Mouse (Mus musculus) embryonic stem cell, embryonic (primary cell): ENCODE data around the gene Lhx4.

Experiments
- CTCF ChIA-PET, 4 experiments: fragments of 300-600 bp in 2 of 4; fragments of 350-600 bp in 2 of 4; sonication (Branson Sonifier 250); formaldehyde crosslinking; loops; one replicate each; lab custom pipeline; 2022; ENCODE audit warnings: inconsistent platforms in 2 of 4; lab: Charles Lee
- POLR2A ChIA-PET, 4 experiments: fragments of 300-600 bp in 2 of 4; fragments of 350-600 bp in 2 of 4; sonication (Branson Sonifier 250); formaldehyde crosslinking; loops; one replicate each; lab custom pipeline; 2022; ENCODE audit warnings: antibody characterized with exemption in 4 of 4, inconsistent platforms in 1 of 4; lab: Charles Lee

The Lhx4 gene

DNA sequence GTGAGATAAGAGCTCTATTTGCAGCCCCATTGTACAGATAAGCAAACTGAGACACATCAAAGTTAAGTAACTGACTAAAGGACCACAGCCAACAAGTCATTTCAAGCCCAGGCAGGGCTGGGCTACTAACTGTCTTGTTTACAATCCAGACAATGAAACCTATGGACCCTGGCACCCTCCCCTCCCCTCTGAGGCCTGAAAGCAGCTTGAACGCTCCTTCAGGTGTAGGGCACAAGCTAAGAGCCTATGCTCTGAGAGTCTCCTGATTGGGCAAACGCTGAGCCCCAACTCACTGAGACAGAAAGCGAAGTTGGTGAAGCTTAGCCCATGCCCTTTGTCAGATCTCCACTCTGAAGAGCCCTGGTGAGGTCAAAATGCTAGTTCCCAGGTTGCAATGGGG, 27.2 kb downstream of the Lhx4 start:
- ChIA-PET CTCF (no interaction called here), POLR2A (no interaction called here)

GRCm38 (mm10) chr1:155722185-155722584, 29.3 kb downstream of the Lhx4 start:
- CTCF ChIA-PET: interaction anchor here in 3 of 4 experiments (0.6 to 2.3 kb wide), 8 partner anchors 9 to 998 kb away, joined by 3 to 10 read pairs (median 6); partner anchors contain the start of gene Acbd6 (in 1 of the 3)
- POLR2A ChIA-PET: interaction anchor here (0.6 to 1.3 kb wide), 11 partner anchors 18 to 682 kb away, joined by 3 to 6 read pairs (median 3); partner anchors contain the start of genes Cep350 (in 1 of the 4) and Qsox1 (in 1 of the 4)

DNA sequence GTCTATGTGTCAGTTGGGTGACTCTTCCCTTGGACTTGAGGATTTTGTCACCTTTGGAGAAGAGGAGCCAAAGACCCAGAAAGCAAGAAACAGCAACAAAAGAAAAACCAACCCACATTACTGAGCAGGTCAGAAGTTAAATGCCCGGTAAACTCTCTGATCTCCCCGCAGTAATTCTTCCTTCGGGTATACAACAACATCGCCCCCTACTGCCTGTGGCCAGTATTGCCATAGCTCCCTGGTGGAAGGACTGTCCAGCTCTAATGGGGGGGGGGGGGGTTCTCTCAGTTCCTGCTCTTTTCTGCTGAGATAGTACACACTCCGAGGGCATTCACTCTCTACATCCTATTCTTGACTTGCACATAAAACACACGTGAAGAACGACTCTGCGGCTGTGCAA, 30.0 kb downstream of the Lhx4 start:
- ChIA-PET POLR2A (interaction anchor here in 1 of 4 experiments (1.1 to 1.3 kb wide), 2 partner anchors 17 to 20 kb away, joined by 3 to 5 read pairs; no protein-coding TSS in a partner anchor), CTCF (interaction anchor here (0.5 to 2.3 kb wide), 30 partner anchors 9 to 1735 kb away, joined by 3 to 10 read pairs (median 4); no protein-coding TSS in a partner anchor)

DNA sequence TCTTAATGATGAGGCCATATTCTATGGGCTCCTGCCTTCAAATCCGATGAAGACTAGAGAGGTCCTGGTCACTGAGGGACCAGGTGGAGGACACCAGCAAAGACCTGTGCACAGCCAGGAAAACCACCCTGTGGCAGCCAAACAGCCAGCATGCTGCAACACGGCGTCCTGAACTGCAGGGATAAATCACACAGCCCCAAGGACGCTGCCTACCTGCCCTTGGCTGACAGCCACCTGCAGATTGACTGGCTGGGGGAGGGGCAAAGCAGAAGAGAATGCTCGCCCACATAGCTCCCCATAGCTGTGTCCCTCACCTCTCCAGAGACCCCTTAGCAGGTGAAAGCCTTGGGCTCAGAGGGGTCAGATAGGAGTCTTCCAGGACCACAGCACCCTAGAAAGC, 31.5 kb downstream of the Lhx4 start:
- POLR2A ChIA-PET: interaction anchor here in 1 of 4 experiments (0.7 kb wide), 1 partner anchor 144 kb away, joined by 4 read pairs; no protein-coding TSS in a partner anchor
- CTCF ChIA-PET: no interaction called here

GRCm38 (mm10) chr1:155718851-155719250, 32.6 kb downstream of the Lhx4 start:
- CTCF ChIA-PET: interaction anchor here in 1 of 4 experiments (1.0 kb wide), 1 partner anchor 143 kb away, joined by 3 read pairs; no protein-coding TSS in a partner anchor
- POLR2A ChIA-PET: interaction anchor here in 1 of 4 experiments (1.4 kb wide), 1 partner anchor 12 kb away, joined by 3 read pairs; no protein-coding TSS in a partner anchor

DNA sequence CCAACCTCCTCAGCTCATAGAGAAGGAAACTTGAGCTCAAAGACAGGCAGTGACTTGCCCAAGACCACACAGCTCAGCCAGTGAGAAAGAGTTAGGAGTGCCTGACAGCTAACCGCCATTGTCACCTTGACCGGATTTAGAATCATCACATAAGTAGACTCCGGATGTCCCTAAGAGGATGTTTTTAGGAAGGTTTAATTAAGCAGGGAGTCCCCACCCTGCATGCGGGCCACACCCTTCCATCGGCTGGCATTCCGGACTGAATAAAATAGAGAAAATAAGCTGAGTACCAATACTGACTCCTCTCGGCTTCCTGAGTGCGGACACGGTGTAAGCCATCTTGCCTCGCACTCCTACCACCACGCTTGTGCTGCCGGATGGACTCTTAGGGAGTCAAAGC, 34.2 kb downstream of the Lhx4 start:
- ChIA-PET CTCF (interaction anchor here in 2 of 4 experiments (0.5 to 0.6 kb wide), 2 partner anchors 401 to 995 kb away, joined by 6 to 12 read pairs; no protein-coding TSS in a partner anchor), POLR2A (interaction anchor here in 2 of 4 experiments (1.0 to 1.5 kb wide), 4 partner anchors 9 to 46 kb away, joined by 3 to 4 read pairs (median 3); no protein-coding TSS in a partner anchor)

DNA sequence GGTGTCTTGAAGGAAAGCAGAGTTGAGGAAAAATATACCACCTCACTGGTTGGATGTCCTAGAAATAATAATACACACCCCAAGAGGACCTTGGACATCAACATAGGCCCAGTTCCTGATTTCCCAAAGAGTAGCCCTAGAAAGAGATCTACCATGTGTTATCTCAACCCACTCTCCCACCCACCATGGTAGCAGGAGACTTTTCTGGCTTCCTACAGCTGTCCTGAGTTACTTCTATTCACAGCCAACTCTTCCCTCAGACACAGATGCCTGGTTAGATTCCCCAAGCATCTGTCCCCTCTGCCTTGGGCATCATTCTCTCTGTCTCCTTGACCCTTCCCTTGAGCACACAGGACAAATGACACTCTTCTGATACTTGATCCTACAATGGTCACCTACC, 36.1 kb downstream of the Lhx4 start:
- POLR2A ChIA-PET: no interaction called here
- CTCF ChIA-PET: no interaction called here

GRCm38 (mm10) chr1:155713306-155713705, 38.2 kb downstream of the Lhx4 start:
- ChIA-PET CTCF (interaction anchor here in 1 of 4 experiments (0.7 kb wide), 1 partner anchor 585 kb away, joined by 8 read pairs; no protein-coding TSS in a partner anchor), POLR2A (interaction anchor here in 1 of 4 experiments (0.6 kb wide), 1 partner anchor 8 kb away, joined by 3 read pairs; no protein-coding TSS in a partner anchor)

DNA sequence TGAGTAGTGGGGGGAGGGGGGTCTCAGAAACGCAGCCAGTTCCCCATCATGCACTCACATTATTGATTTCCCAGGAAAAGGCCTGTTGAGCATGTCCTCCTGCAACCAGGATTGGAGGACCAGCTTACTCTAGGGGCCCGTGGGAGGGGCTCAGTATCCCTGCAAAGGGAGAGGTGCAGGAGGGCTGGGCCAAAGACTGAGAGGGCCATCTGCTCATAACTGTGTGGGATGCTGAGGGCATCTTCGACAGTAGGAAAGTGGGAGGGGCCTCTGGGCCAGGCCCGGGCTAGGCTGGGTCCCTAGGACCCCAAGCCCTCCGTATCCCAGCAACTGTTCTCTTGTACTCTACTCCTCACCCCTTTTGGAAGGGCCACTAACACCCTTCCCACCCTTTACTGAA, 47.3 kb downstream of the Lhx4 start:
- ChIA-PET POLR2A (interaction anchor here in 1 of 4 experiments (1.2 kb wide), 1 partner anchor 17 kb away, joined by 3 read pairs; no protein-coding TSS in a partner anchor), CTCF (interaction anchor here in 1 of 4 experiments (0.9 kb wide), 1 partner anchor 17 kb away, joined by 4 read pairs; no protein-coding TSS in a partner anchor)

DNA sequence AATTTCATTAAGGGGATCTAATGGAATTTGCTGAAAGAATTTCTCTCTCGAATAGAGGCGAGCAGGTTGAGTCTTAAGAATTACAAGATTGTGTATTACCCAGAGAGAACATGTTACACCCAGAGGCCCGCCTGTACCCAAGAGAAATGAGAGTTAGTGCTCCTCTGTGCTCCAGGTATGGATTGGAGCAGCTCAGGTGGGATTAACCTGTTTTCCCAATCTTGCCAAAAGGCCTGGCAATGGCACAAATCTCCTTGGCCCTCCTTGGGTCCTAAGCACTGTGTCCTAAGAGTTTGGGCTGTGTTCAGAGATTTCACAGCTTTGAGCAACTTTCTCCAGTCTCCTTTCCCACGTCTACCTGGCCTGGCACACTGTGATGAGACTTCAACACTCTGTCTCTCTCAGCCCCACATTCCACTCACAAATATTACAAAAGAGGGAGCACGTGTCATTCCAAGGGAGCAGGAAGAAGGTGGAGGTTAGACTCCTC, 48.2 kb downstream of the Lhx4 start:
- CTCF ChIA-PET: no interaction called here
- POLR2A ChIA-PET: no interaction called here

DNA sequence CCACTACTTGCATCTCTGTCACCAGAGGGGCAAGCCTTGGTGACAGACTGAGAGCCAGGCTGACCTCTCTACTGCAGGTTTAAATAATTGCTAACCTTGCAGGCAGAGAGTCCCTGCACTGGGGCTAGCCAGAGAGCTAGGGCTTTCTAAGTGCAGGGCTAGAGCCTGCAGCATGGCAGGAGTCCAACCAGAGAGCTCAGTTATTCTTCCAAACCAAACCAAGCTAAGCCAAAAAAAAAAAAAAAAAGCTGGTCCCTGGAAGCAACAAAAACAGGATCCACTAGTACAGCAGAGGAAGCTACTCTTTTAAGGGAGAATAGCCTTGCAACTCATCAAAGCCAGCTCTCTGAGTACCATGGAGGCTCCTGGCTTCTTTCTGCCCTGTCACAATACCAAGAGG, 50.6 kb downstream of the Lhx4 start:
- ChIA-PET CTCF (interaction anchor here in 1 of 4 experiments (0.6 kb wide), 1 partner anchor 125 kb away, joined by 3 read pairs; no protein-coding TSS in a partner anchor), POLR2A (interaction anchor here in 1 of 4 experiments (0.6 kb wide), 1 partner anchor 77 kb away, joined by 3 read pairs; no protein-coding TSS in a partner anchor)

- POLR2A ChIA-PET: interaction anchor here in 1 of 4 experiments (0.6 to 1.2 kb wide), 3 partner anchors 105 to 257 kb away, joined by 3 to 5 read pairs (median 3); partner anchors contain the start of gene Acbd6
Measured at GRCm38 (mm10) chr1:155698373-155699159, 52.9 kb downstream of the Lhx4 start.

DNA sequence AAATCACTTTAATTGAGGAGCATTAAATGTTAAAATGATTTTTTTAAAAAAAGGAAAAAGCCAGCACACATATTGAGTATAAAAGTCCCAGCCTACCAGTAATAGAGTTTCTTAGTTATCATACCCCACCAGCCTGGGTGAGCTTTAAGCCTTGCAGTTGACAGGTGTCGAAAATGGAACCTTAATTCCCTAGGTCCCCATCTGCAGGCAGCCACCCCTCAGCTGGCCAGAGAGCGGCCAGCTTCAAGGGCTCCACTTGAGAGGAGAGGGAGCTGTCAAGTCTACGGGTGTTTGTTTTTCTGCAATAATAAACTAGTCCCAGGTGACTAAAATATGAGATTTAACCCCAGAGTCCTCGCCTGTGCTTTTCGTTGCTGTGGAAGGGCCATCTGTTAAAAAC, 58.0 kb downstream of the Lhx4 start:
- CTCF ChIA-PET: no interaction called here
- POLR2A ChIA-PET: interaction anchor here in 1 of 4 experiments (0.9 to 1.2 kb wide), 2 partner anchors 10 to 15 kb away, joined by 3 read pairs; no protein-coding TSS in a partner anchor

More at GRCm38 (mm10) chr1:155698373-155699159, 52.9 kb downstream of the Lhx4 start:
- CTCF ChIA-PET: interaction anchor here in 2 of 4 experiments (0.6 to 0.7 kb wide), 2 partner anchors 23 to 721 kb away, joined by 3 to 6 read pairs; no protein-coding TSS in a partner anchor

DNA sequence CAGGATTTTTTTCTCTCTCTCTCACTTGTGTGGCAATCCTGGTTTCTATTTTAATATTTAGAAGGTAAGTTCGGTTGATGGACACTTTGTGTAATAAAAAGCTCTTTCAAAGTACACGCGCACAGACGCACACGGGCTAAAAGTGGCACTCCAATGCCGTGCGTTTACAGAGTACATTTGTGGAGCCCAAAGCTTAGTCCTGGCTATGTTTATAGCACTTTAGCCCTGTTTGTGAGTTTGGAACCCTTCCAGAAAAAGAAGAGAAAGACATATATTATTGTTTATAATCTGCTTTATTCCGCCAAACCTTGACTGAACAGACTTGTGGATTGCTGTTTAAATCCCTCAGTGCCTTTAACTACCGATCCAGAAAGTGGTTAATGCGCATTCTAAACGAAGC, 58.5 kb downstream of the Lhx4 start:
- POLR2A ChIA-PET: interaction anchor here in 1 of 4 experiments (0.9 to 1.2 kb wide), 2 partner anchors 10 to 16 kb away, joined by 3 read pairs; no protein-coding TSS in a partner anchor
- CTCF ChIA-PET: no interaction called here

DNA sequence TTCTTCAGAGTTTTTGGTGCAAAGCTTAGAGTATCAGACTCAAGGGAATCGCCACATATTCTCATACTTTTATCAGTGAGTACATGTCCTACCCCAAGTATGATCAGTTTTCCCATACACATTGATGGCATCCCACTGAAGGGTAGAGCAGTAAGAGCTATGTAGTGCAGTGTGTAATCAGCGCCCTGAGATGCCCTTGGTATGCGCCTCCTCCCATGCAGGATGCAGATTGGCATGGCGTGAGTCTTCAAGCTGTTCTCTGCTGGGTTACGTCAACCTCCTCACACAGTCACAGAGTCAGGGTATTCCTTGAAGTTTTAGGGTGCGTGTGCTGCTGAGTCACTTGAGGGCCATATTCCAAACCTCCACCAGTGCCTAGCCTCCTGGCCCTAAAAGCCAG, 59.3 kb downstream of the Lhx4 start:
- CTCF ChIA-PET: interaction anchor here in 1 of 4 experiments (0.5 kb wide), 1 partner anchor 218 kb away, joined by 3 read pairs; no protein-coding TSS in a partner anchor
- POLR2A ChIA-PET: interaction anchor here in 1 of 4 experiments (0.9 kb wide), 1 partner anchor 16 kb away, joined by 3 read pairs; no protein-coding TSS in a partner anchor

GRCm38 (mm10) chr1:155689558-155689957, 61.9 kb downstream of the Lhx4 start:
- POLR2A ChIA-PET: no interaction called here
- CTCF ChIA-PET: no interaction called here

GRCm38 (mm10) chr1:155689141-155689540, 62.3 kb downstream of the Lhx4 start:
- ChIA-PET CTCF (no interaction called here), POLR2A (no interaction called here)

- CTCF ChIA-PET: no interaction called here
- POLR2A ChIA-PET: no interaction called here
Measured at GRCm38 (mm10) chr1:155686816-155687215, 64.7 kb downstream of the Lhx4 start.
